Mouse (Mus musculus) stomach, embryonic 14.5 days (tissue): ENCODE data around the gene Sema4d. TPM values are rescaled to one million over a fixed set of nuclear protein-coding genes. Genes with fewer than 3 reads are reported as not detected.

Experiments
- ATAC-seq: fragments of 200-750 bp; cut with Nextera tagmentation; 2 replicates; pipeline ENCODE4 v1.8.0; 2017; ENCODE audit warnings: low read depth, moderate TSS enrichment; ENCODE audit not compliant: insufficient number of reproducible peaks, insufficient read depth, low FRiP score
- H3K27ac ChIP-seq: fragments of 300-500 bp; sonication (generic); 2 replicates; pipeline ENCODE4 v1.5.1; 2014; ENCODE audit warnings: mild to moderate bottlenecking, low read length, moderate library complexity, mixed read lengths
- H3K27me3 ChIP-seq: fragments of 300-500 bp; sonication (generic); 2 replicates; pipeline ENCODE4 v1.6.1; 2014; ENCODE audit warnings: low read length, control low read depth, mixed read lengths; ENCODE audit not compliant: control insufficient read depth, insufficient read depth
- H3K36me3 ChIP-seq: fragments of 300-500 bp; sonication (generic); 2 replicates; pipeline ENCODE4 v1.6.1; 2014; ENCODE audit warnings: mild to moderate bottlenecking, control low read depth, low read length, moderate library complexity, mixed read lengths; ENCODE audit not compliant: control insufficient read depth, insufficient read depth
- H3K4me1 ChIP-seq: fragments of 300-500 bp; sonication (generic); 2 replicates; pipeline ENCODE4 v1.6.1; 2014; ENCODE audit warnings: low read length, control low read depth, mixed read lengths; ENCODE audit not compliant: control insufficient read depth, insufficient read depth
- H3K4me2 ChIP-seq: fragments of 300-500 bp; sonication (generic); replicated peaks from 2 replicates; pipeline ENCODE4 v1.6.1; 2014; ENCODE audit warnings: low read depth, low read length, control low read depth
- H3K4me3 ChIP-seq: fragments of 300-500 bp; sonication (generic); 2 replicates; pipeline ENCODE4 v1.5.1; 2014; ENCODE audit warnings: low read depth, low read length, control low read depth
- H3K9ac ChIP-seq: fragments of 300-500 bp; sonication (generic); replicated peaks from 2 replicates; pipeline ENCODE4 v1.6.1; 2014; ENCODE audit warnings: low read depth, mild to moderate bottlenecking, control low read depth, low read length, moderate library complexity, mixed read lengths
- H3K9me3 ChIP-seq: fragments of 300-500 bp; sonication (generic); 2 replicates; pipeline ENCODE4 v1.6.1; 2016; ENCODE audit warnings: low read depth, low read length, control low read depth; ENCODE audit not compliant: control insufficient read depth
- WGBS: fragments of 180-500 bp; shearing (Covaris S2); extraction: QIAGEN DNeasy Blood & Tissue Kit; methylation state at CpG from one replicate; pipeline ENCODE4 v1.1.7; 2014; 5-methylcytosine and 5-hydroxymethylcytosine counted together
- polyA plus RNA-seq: library from polyadenylated mRNA; unstranded; fragments of >200 nt; fragmentation: Nextera tagmentation; extraction: Ambion mirVana; gene quantifications from 2 replicates; pipeline ENCODE4 v1.2.1, GENCODE M21; 2014

Sema4d gene
- polyA plus RNA-seq, 1 experiment from 2014 or later, result 9.0 TPM

- Histone ChIP-seq H3K9ac (no peak overlapping the region), H3K4me1 (no peaks in the 10 kb centered on the region), H3K27ac (no peak overlapping the region), H3K36me3 (no peaks in the 10 kb centered on the region), H3K4me2 (no peak overlapping the region), H3K4me3 (no peak overlapping the region), H3K27me3 (no peaks in the 10 kb centered on the region), H3K9me3 (no peaks in the 10 kb centered on the region)
- no peak; the same call in 1 of the 2 replicates for ATAC-seq
- 57% methylated on average over 6 of the region's 6 CpGs for WGBS
Measured at GRCm38 (mm10) chr13:51737949-51738513, 55.5 kb downstream of the Sema4d start.

GRCm38 (mm10) chr13:51737033-51737948 is 56.3 kb downstream of the Sema4d start:
- H3K4me3 ChIP-seq, result no peak overlapping the region
- no peaks in the 10 kb centered on the region for H3K9me3 ChIP-seq
- H3K9ac ChIP-seq, result no peak overlapping the region
- no peaks in the 10 kb centered on the region for H3K4me1 ChIP-seq
- no peaks in the 10 kb centered on the region for H3K27me3 ChIP-seq
- H3K27ac ChIP-seq, result no peak overlapping the region
- H3K36me3 ChIP-seq, result no peaks in the 10 kb centered on the region
- ATAC-seq, result no peak
- 67% methylated on average over 20 of the region's 20 CpGs for WGBS
- no peak overlapping the region for H3K4me2 ChIP-seq

GRCm38 (mm10) chr13:51736007-51736911 is 57.3 kb downstream of the Sema4d start:
- Histone ChIP-seq H3K27me3 (no peaks in the 10 kb centered on the region), H3K4me1 (no peaks in the 10 kb centered on the region), H3K27ac (no peak overlapping the region), H3K4me3 (no peak overlapping the region), H3K36me3 (no peaks in the 10 kb centered on the region), H3K9me3 (no peaks in the 10 kb centered on the region), H3K4me2 (no peak overlapping the region), H3K9ac (no peak overlapping the region)
- WGBS, result 72% methylated on average over 13 of the region's 13 CpGs
- ATAC-seq, result no peak

GRCm38 (mm10) chr13:51734556-51734955 is 59.0 kb downstream of the Sema4d start:
- ATAC-seq, result no peak
- Histone ChIP-seq H3K27me3 (no peaks in the 10 kb centered on the region), H3K4me2 (no peak overlapping the region), H3K4me1 (peaks cover 9% of the 10 kb centered on the region; the same call in 1 of the 2 replicates), H3K4me3 (no peak overlapping the region), H3K27ac (no peak overlapping the region), H3K36me3 (no peaks in the 10 kb centered on the region), H3K9me3 (no peaks in the 10 kb centered on the region), H3K9ac (no peak overlapping the region)
- WGBS, result 81% methylated on average over 4 of the region's 4 CpGs

- Histone ChIP-seq H3K9ac (no peak overlapping the region), H3K4me2 (no peak overlapping the region), H3K4me3 (no peak overlapping the region), H3K36me3 (no peaks in the 10 kb centered on the region), H3K27ac (no peak overlapping the region), H3K4me1 (peaks cover 9% of the 10 kb centered on the region; the same call in 1 of the 2 replicates), H3K9me3 (no peaks in the 10 kb centered on the region), H3K27me3 (no peaks in the 10 kb centered on the region)
- ATAC-seq, result no peak
- WGBS, result 76% methylated on average over 14 of the region's 14 CpGs
Measured at GRCm38 (mm10) chr13:51732097-51732664, 61.4 kb downstream of the Sema4d start.

GRCm38 (mm10) chr13:51731474-51731873 is 62.1 kb downstream of the Sema4d start:
- H3K9ac ChIP-seq, result no peak overlapping the region
- WGBS, result 90% methylated on average over 7 of the region's 7 CpGs

GRCm38 (mm10) chr13:51729887-51730361 is 63.6 kb downstream of the Sema4d start:
- WGBS, result 8% methylated on average over 4 of the region's 4 CpGs
- 0 out of 2 replicates have a peak, but pooled peaks have one; percentile 24 for ATAC-seq
- H3K27ac ChIP-seq, result no peak overlapping the region

More at GRCm38 (mm10) chr13:51731474-51731873, 62.1 kb downstream of the Sema4d start:
- Histone ChIP-seq H3K4me3 (no peak overlapping the region), H3K36me3 (no peaks in the 10 kb centered on the region), H3K4me1 (peaks cover 9% of the 10 kb centered on the region; the same call in 1 of the 2 replicates), H3K9me3 (no peaks in the 10 kb centered on the region), H3K27ac (no peak overlapping the region), H3K4me2 (no peak overlapping the region), H3K27me3 (no peaks in the 10 kb centered on the region)
- no peak for ATAC-seq

More at GRCm38 (mm10) chr13:51729887-51730361, 63.6 kb downstream of the Sema4d start:
- Histone ChIP-seq H3K4me3 (no peak overlapping the region), H3K4me2 (no peak overlapping the region), H3K9me3 (no peaks in the 10 kb centered on the region), H3K9ac (no peak overlapping the region), H3K27me3 (no peaks in the 10 kb centered on the region), H3K4me1 (peaks cover 9% of the 10 kb centered on the region; the same call in 1 of the 2 replicates), H3K36me3 (no peaks in the 10 kb centered on the region)
